In the genomic region with DNA sequence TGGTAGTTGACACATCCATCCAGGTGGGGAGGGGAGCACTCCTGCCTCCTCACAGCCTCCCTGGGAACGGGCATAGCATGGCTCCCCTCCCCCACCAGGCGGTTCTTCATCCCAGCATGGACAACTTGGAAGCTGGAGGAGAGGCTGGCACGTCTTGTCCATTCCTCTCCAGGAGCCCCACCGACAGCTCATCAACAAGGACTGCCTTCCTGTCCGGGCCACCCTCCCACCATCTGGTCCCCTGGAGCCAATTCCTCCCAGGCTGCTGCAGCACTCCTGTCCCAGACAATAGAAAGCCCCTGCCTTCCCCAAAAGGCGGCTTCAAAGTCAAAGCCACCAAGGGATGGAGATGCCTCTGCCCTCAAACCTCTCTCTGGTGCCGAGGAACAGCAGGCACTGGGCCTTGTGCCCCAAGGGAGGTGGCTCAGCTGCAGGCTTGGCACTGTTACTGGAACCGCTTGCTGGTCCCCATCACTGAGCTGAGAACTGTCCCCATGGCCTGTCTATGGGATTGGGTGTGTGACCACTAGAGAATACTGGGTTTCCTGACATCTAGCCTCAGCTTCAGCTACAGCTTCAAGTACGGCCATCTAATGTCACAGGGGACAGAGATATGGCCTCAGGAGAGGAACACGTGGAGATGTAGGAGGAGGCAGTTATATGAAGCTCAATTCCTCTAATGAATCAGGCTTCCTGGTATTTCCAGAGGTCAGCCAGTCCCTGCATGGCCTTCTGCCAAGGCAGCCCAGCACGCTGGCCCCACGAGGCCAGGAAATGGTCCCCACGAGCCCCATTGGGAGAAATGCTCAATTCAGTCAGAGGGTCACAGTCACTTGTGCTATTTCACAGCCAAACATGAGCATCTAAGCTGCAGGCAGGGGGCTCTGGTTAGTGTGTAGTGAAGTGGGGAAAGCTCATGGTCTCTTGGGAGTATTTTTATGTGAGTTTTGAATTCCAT, we compare ENCODE assay signal across 8 mouse cellular contexts. TPM values are rescaled to one million over a fixed set of nuclear protein-coding genes. Genes with fewer than 3 reads are reported as not detected.
DNase-seq lines count a peak whose midpoint lies in the region; ATAC-seq and TF ChIP-seq lines count a peak whose summit lies in the region.

No protein-coding gene starts in this region.

- 0 out of 2 replicates have a peak, but pooled peaks cover 4% of the 10 kb centered on the region for H3K4me1 ChIP-seq in forebrain, embryonic 16.5 days (replicated peaks; ENCODE audit: control insufficient read depth, insufficient read depth, low read length)
- no peaks in the 10 kb centered on the region for H3K4me1 ChIP-seq in forebrain, embryonic 14.5 days (ENCODE audit: control insufficient read depth, insufficient read depth, low read length)
- H3K4me1 ChIP-seq in stomach, postnatal 0 days (replicated peaks; ENCODE audit: control insufficient read depth, insufficient read depth): no peaks in the 10 kb centered on the region

- TF ChIP-seq EP300 in stomach, postnatal 0 days (optimal IDR thresholded peaks at IDR 0.05): no peak

- no peaks in the 10 kb centered on the region for H3K27me3 ChIP-seq in forebrain, embryonic 16.5 days (replicated peaks; ENCODE audit: control insufficient read depth, insufficient read depth, low read length)
- no peaks in the 10 kb centered on the region for H3K27me3 ChIP-seq in forebrain, embryonic 14.5 days (replicated peaks; ENCODE audit: control insufficient read depth, insufficient read depth, low read length)
- no peaks in the 10 kb centered on the region for H3K27me3 ChIP-seq in stomach, postnatal 0 days (ENCODE audit: control insufficient read depth, insufficient read depth, low read length)

- no peak overlapping the region for H3K27ac ChIP-seq in forebrain, embryonic 16.5 days (ENCODE audit: low read length)
- H3K27ac ChIP-seq in forebrain, embryonic 14.5 days (ENCODE audit: low read depth, low read length): no peak overlapping the region
- H3K27ac ChIP-seq in stomach, postnatal 0 days (replicated peaks): no peak overlapping the region; the same call in 1 of the 2 replicates

- no peak for DNase-seq in forebrain, embryonic 14.5 days (ENCODE audit: low spot score)
- peak; percentile 69 for DNase-seq in 3T3-L1 (ENCODE audit: low read depth, low spot score)
- peak; percentile 71 to 76 for DNase-seq in cerebellum, postnatal 14 days
- peak; percentile 53 to 63 for DNase-seq in kidney, adult 8-10 months
- no peak for DNase-seq in stomach, postnatal 0 days (ENCODE audit: low spot score)
- no peak for DNase-seq in spleen, postnatal 36 days (ENCODE audit: low spot score in 2 of 2)
- no peak for DNase-seq in thymus, adult 18-20 months

- peak; percentile 45 for TF ChIP-seq CTCF in stomach, postnatal 0 days (IDR thresholded peaks at IDR 0.05; ENCODE audit: low read depth)

- no peaks in the 10 kb centered on the region; the same call in 1 of the 2 replicates for H3K9me3 ChIP-seq in forebrain, embryonic 16.5 days (ENCODE audit: control insufficient read depth, low read length)
- no peaks in the 10 kb centered on the region for H3K9me3 ChIP-seq in forebrain, embryonic 14.5 days (replicated peaks; ENCODE audit: control insufficient read depth, low read length)
- no peaks in the 10 kb centered on the region for H3K9me3 ChIP-seq in stomach, postnatal 0 days (ENCODE audit: control insufficient read depth, low read length)

- 0 out of 2 replicates have a peak, but pooled peaks have one; percentile 18 for ATAC-seq in forebrain, embryonic 16.5 days
- no peak for ATAC-seq in forebrain, embryonic 14.5 days
- no peak for ATAC-seq in stomach, postnatal 0 days (ENCODE audit: low FRiP score, low TSS enrichment)

- H3K36me3 ChIP-seq in forebrain, embryonic 16.5 days (ENCODE audit: control insufficient read depth, insufficient read depth): 0 out of 2 replicates have a peak, but pooled peaks cover 2% of the 10 kb centered on the region
- H3K36me3 ChIP-seq in forebrain, embryonic 14.5 days (ENCODE audit: control insufficient read depth, insufficient read depth, low read length): peaks cover 18% of the 10 kb centered on the region
- no peaks in the 10 kb centered on the region for H3K36me3 ChIP-seq in stomach, postnatal 0 days (ENCODE audit: control insufficient read depth, insufficient read depth, low read length)

- WGBS in forebrain, embryonic 16.5 days: 67% methylated on average over 13 of the region's 13 CpGs
- WGBS in forebrain, embryonic 14.5 days: 72% methylated on average over 13 of the region's 13 CpGs
- 52% methylated on average over 13 of the region's 13 CpGs for WGBS in stomach, postnatal 0 days

- H3K4me3 ChIP-seq in forebrain, embryonic 16.5 days (replicated peaks; ENCODE audit: low read length): no peak overlapping the region
- H3K4me3 ChIP-seq in forebrain, embryonic 14.5 days (ENCODE audit: low read depth, low read length): no peak overlapping the region
- no peak overlapping the region for H3K4me3 ChIP-seq in stomach, postnatal 0 days (ENCODE audit: low read depth, low read length)

- H3K9ac ChIP-seq in forebrain, embryonic 16.5 days (replicated peaks; ENCODE audit: low read depth, low read length): no peak overlapping the region
- H3K9ac ChIP-seq in forebrain, embryonic 14.5 days (ENCODE audit: low read length): no peak overlapping the region
- H3K9ac ChIP-seq in stomach, postnatal 0 days (ENCODE audit: low read length): no peak overlapping the region

- H3K4me2 ChIP-seq in forebrain, embryonic 16.5 days (ENCODE audit: low read length): no peak overlapping the region
- H3K4me2 ChIP-seq in forebrain, embryonic 14.5 days (ENCODE audit: low read length): no peak overlapping the region
- no peak overlapping the region for H3K4me2 ChIP-seq in stomach, postnatal 0 days (replicated peaks; ENCODE audit: low read depth)

RNA-seq across cellular contexts. Expression of gene Capn7, which starts 48.2 kb away (rescaled TPM):
- 69.9 and 74.6 TPM in 2 replicates for polyA plus RNA-seq in forebrain, embryonic 16.5 days (2015; fragmentation: Nextera tagmentation; extraction: Ambion mirVana)
- 61.9 and 69.2 TPM in 2 replicates for polyA plus RNA-seq in forebrain, embryonic 14.5 days (2014; fragmentation: Nextera tagmentation; extraction: Ambion mirVana)
- polyA plus RNA-seq in stomach, postnatal 0 days (2015; fragmentation: Nextera tagmentation; extraction: Ambion mirVana): 24.8 and 26.8 TPM in 2 replicates

RNA-seq across cellular contexts. Expression of gene Sh3bp5, which starts 51.2 kb away (rescaled TPM):
- 120 and 128 TPM in 2 replicates for polyA plus RNA-seq in forebrain, embryonic 16.5 days (2015; fragmentation: Nextera tagmentation; extraction: Ambion mirVana)
- 33.9 and 44.8 TPM in 2 replicates for polyA plus RNA-seq in forebrain, embryonic 14.5 days (2014; fragmentation: Nextera tagmentation; extraction: Ambion mirVana)
- polyA plus RNA-seq in stomach, postnatal 0 days (2015; fragmentation: Nextera tagmentation; extraction: Ambion mirVana): 9.9 and 10.9 TPM in 2 replicates

Comparison
In these comparisons a context has a peak if more than half of its experiments do, and no peak if none do; other contexts are left out.
1. DNase-seq: peak in 3T3-L1 (single experiment), cerebellum, postnatal 14 days (2 of 2) and kidney, adult 8-10 months (2 of 2); none in forebrain, embryonic 14.5 days (single experiment), stomach, postnatal 0 days (single experiment), spleen, postnatal 36 days (0 of 2) and thymus, adult 18-20 months (0 of 2).